Mouse (Mus musculus) embryonic facial prominence, embryonic 15.5 days (tissue): Measurements from ENCODE around the gene Stum. TPM values are rescaled to one million over a fixed set of nuclear protein-coding genes. Genes with fewer than 3 reads are reported as not detected.

ENCODE experiments used
- ATAC-seq: fragments of 200-750 bp; cut with Nextera tagmentation; 2 replicates; pipeline ENCODE4 v1.8.0; 2017; ENCODE audit warnings: low read depth, moderate TSS enrichment; ENCODE audit not compliant: insufficient number of reproducible peaks, low FRiP score, low TSS enrichment
- H3K27ac ChIP-seq: fragments of 300-500 bp; sonication (generic); replicated peaks from 2 replicates; pipeline ENCODE4 v1.5.1; 2015; ENCODE audit warnings: mild to moderate bottlenecking, inconsistent platforms
- H3K27me3 ChIP-seq: fragments of 300-500 bp; sonication (generic); 2 replicates; pipeline ENCODE4 v1.6.1; 2015; ENCODE audit warnings: inconsistent platforms
- H3K36me3 ChIP-seq: fragments of 300-500 bp; sonication (generic); 2 replicates; pipeline ENCODE4 v1.6.1; 2015; ENCODE audit warnings: mild to moderate bottlenecking, inconsistent platforms
- H3K4me1 ChIP-seq: fragments of 300-500 bp; sonication (generic); 2 replicates; pipeline ENCODE4 v1.6.1; 2015; ENCODE audit warnings: inconsistent platforms
- H3K4me2 ChIP-seq: fragments of 300-500 bp; sonication (generic); replicated peaks from 2 replicates; pipeline ENCODE4 v1.6.1; 2015; ENCODE audit warnings: mild to moderate bottlenecking, inconsistent platforms
- H3K4me3 ChIP-seq: fragments of 300-500 bp; sonication (generic); replicated peaks from 2 replicates; pipeline ENCODE4 v1.5.1; 2015; ENCODE audit warnings: mild to moderate bottlenecking, inconsistent platforms
- H3K9ac ChIP-seq: fragments of 300-500 bp; sonication (generic); 2 replicates; pipeline ENCODE4 v1.6.1; 2015; ENCODE audit warnings: inconsistent platforms
- H3K9me3 ChIP-seq: fragments of 300-500 bp; sonication (generic); replicated peaks from 2 replicates; pipeline ENCODE4 v1.6.1; 2016; ENCODE audit warnings: inconsistent platforms
- WGBS: fragments of 180-500 bp; shearing (Covaris S2); methylation state at CpG from one replicate; pipeline ENCODE4 v1.1.7; 2015; 5-methylcytosine and 5-hydroxymethylcytosine counted together
- polyA plus RNA-seq: library from polyadenylated mRNA; unstranded; fragments of >200 nt; fragmentation: Nextera tagmentation; extraction: Ambion mirVana; gene quantifications from 2 replicates; pipeline ENCODE4 v1.2.1, GENCODE M21; 2015

Stum gene
- polyA plus RNA-seq, 1 experiment from 2014 or later: 3.8 TPM

- ATAC-seq: no peak
- H3K4me3 ChIP-seq: no peak overlapping the region
- H3K36me3 ChIP-seq: no peaks in the 10 kb centered on the region
- H3K4me2 ChIP-seq: no peak overlapping the region
- H3K9ac ChIP-seq: no peak overlapping the region
- 93% methylated on average over 8 of the region's 8 CpGs for WGBS
- H3K27me3 ChIP-seq: no peaks in the 10 kb centered on the region
- no peaks in the 10 kb centered on the region for H3K9me3 ChIP-seq
- H3K4me1 ChIP-seq: peaks cover 51% of the 10 kb centered on the region
- H3K27ac ChIP-seq: no peak overlapping the region
These were observed 99.4 kb downstream of the Stum start for GRCm38 (mm10) chr1:180383884-180384283.

Other genes with a start within 250 kb of the Stum start
- gene Psen2, start 220.1 kb downstream of the Stum start, polyA plus RNA-seq: 22.3 and 24.6 TPM in 2 replicates
- gene Itpkb, start 153.0 kb downstream of the Stum start, polyA plus RNA-seq: 12.3 and 13.5 TPM in 2 replicates
- 99.0 and 102 TPM in 2 replicates for gene Parp1, start 85.4 kb upstream of the Stum start, polyA plus RNA-seq
- 13.9 and 15.8 TPM in 2 replicates for gene Lin9, start 157.6 kb upstream of the Stum start, polyA plus RNA-seq
- 0.11 and 0.14 TPM in 2 replicates for gene Mixl1, start 213.5 kb upstream of the Stum start, polyA plus RNA-seq
- 26.8 and 27.5 TPM in 2 replicates for gene Acbd3, start 242.5 kb upstream of the Stum start, polyA plus RNA-seq